Mouse (Mus musculus): ENCODE data around the gene Fam57b.

Fam57b gene

GRCm38 (mm10) chr7:126825952-126826351, 28.5 kb downstream of the Fam57b start:
- DNase-seq (ENCODE audit: low read depth, low spot score): no peak

GRCm38 (mm10) chr7:126831539-126831938, 34.1 kb downstream of the Fam57b start, which contains the start of gene 4930451I11Rik:
4930451I11Rik (minus strand) TSS chr7:126831639.
- no peak for DNase-seq (ENCODE audit: low read depth, low spot score)

DNA sequence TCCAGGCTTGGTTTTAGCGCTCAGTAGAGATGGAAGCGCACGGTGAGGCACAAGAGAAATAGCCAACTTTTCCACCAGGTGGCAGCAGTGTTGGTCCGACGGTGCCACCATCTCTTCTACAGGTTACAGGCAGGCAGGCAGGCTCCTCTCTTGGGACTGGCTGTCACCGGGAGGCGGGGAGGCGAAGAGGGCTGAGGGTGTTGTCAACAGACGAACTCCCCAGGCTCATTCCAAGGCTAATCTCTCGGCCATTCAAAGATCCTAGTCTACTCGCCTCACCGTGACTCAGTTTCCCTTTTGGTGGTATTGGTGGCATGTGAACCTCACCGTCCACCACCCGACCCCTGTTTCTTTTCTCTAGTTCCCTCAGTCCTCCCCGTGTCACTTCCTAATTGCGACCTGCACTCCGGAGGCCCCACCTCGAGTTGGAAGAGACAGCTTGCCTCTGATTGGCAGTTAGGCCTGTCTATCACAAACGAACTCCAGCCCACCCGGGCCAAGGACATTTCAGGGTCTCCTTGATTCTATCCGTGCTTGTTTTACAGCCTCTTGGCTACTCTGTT, 34.6 kb downstream of the Fam57b start:
- DNase-seq (ENCODE audit: low read depth, low spot score): peak; percentile 89

DNA sequence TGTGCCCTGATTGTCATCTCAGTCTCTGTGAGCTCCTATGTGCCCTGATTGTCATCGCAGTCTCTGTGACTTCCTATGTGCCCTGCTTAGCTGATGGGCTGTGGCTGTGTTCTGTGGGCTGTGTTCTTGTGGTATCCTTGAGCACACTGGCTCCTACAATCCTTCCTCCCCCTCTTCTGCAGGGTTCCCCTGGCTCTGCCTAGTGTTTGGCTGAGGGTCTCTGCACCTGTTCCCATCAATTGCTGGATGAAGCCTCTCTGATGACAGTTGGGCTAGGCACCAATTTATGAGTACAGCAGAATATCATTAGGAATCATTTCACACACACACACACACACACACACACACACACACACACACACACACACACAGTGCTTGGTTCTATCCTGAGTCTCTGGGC, 35.8 kb downstream of the Fam57b start:
- DNase-seq (ENCODE audit: low read depth, low spot score): no peak

- DNase-seq (ENCODE audit: low read depth, low spot score): no peak
These were observed 45.8 kb downstream of the Fam57b start for GRCm38 (mm10) chr7:126843276-126843675.

DNA sequence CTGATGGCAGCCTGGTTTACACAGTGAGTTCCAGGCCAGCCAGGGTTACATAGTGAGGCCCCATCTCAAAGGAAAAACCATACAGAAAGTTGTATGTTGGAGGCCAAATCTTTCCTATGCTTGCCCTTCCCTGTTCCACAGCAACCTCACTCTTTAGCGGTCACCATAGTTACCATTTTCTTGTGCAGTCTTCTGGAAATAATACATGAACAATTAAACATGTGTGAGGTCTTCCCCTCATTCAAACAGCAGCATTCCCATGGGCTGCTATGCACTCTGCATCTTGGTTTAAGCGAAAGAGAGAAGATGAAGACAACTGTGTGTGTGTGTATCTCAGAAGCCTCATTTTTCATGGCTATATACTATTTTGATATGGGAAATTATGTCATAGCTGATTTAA, 48.0 kb downstream of the Fam57b start:
- DNase-seq (ENCODE audit: low read depth, low spot score): no peak

GRCm38 (mm10) chr7:126847116-126847420, 49.6 kb downstream of the Fam57b start, which contains the start of gene Doc2a:
Doc2a (plus strand) TSS chr7:126847416.
- no peak for DNase-seq (ENCODE audit: low read depth, low spot score)

DNA sequence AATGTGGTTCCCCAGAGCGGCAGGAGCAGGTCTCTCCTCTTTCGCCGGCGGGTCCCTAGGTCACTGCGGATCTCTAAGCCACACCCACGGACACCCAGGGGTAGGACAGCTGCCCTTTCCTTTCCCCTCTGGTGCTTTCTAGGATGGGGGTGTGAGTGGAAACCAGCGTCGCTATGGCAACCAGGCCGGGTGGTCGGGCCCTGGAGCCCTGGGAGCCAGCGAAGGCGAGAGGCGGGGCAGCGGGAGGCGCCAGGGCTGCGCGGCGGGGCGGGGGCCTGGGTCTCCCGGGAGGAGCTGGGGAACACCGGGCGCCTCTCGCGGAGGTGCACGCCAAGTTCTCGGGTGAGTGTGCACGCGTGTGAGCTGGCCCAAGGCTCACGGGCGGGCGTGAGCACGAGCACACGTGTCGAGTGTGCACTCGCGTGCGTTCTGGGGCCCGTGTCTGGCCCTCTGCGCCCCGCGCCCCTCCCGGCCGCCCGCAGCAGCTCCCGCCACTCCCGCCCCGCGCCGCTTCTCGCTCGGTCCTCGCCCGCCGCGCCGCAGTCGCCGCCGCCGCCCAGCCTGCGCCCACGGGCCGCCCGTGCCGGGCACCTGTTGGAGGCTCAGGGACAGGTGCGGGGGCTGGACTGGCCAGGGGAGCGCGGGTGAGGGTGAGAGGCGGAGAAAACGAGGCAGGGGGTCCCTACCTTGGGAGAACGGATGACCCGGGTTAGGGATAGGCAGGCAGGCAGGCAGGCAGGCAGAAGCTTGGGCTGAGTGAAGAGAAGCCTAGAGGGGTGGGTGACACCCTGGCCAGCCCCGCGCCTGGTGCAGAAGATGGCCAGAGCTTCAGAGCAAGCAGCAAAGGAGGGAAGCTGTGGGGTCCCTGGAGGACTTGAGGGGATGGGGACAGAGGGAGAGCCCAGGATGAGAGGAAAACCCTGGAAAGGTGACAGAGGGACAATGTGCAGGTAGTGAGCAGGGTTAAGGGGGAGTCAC, 50.2 kb downstream of the Fam57b start:
- no peak for DNase-seq (ENCODE audit: low read depth, low spot score)

GRCm38 (mm10) chr7:126848794-126849193, 51.3 kb downstream of the Fam57b start:
- no peak for DNase-seq (ENCODE audit: low read depth, low spot score)

DNA sequence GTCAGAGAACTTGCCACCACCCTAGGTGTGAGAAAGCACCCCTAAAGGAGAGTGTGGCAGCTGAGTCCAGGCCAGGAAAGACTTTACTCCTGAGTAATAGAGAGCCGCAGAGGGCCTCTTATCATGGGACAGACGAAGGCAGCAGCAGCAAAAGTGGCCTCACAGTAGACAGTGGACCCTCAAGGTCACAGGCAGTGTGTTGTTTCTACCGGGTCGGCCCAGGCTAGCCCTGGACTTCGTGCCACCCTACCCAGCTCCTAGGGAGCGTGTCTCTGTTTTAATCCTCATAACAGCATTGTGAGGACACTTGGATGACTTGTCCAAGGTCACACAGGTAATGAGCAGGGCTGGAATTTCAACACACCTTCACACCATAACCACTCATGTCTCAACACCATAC, 52.7 kb downstream of the Fam57b start:
- DNase-seq (ENCODE audit: low read depth, low spot score): no peak

- DNase-seq (ENCODE audit: low read depth, low spot score): no peak
These were observed 53.7 kb downstream of the Fam57b start for GRCm38 (mm10) chr7:126851192-126851591.

DNA sequence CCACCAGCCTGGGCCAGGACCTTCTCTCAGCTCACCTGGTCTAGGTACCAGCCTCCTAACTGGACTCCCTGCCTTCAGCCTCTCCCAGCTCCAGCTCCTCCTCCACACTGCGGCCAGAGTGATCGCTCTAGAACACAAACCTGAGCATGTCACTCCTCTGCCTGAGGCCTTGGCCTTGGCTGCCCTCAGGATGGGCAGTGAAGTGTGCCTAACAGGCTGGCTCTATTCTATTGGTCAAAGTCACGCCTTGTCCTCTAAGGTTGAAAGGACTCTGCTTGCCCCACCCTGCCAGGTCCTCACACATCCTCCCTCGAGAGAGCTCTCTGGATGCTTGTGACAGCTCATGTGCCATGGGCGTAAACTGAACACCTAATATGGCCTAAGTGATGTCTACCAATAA, 56.0 kb downstream of the Fam57b start:
- DNase-seq (ENCODE audit: low read depth, low spot score): no peak

DNA sequence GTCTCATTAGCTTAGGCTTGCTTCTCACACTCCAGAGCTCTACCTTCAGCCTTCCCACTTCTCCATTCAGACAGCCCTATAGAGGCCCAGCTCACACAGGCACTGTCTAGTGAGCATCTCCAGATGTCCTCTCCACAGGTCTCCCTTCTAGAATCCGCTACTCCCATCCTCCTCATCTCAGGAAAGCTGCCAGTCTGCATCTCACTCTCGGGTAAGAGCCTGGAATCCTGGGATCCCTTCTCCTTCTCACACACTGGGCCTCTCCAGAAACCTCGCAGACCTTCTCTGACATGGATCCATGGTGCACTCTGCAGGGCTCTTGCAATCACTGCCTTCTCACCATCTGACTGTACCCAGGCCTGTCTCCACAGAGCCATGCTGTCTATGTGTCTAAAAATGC, 58.2 kb downstream of the Fam57b start:
- no peak for DNase-seq (ENCODE audit: low read depth, low spot score)

DNA sequence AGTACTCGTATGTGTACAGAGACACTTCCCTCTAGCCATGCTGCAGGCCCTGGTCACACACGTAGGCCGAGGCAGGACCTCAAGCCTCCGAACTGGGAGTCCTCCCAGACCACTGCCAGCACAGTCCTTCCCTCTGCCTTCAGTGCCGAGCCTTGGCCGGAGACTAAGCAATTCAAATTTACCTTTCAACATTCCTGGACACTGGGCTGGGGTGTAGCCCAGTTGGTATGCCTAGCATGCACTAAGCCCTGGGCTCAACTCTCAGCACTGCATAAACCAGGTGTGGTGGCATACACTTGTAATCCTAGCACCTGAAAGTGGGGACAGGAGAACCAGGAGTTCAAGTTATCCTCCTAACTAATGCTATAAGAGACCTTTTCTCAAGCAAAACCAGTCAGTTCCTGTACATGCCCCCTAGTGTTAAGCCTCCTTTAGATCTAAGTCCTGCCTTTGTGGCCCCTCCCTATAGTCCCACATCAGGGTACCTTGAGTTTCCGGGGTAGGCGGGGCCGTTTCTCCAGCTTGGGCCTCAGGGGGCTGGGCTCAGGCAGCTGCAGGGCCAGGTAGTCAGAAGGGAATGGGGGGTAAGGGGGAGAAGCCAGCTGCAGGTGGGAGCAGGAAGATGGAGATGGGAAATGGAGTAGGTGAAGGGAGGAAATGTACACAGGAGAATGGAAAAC, 59.4 kb downstream of the Fam57b start:
- DNase-seq (ENCODE audit: low read depth, low spot score): peak; percentile 40

GRCm38 (mm10) chr7:126860987-126861386, 63.5 kb downstream of the Fam57b start:
- no peak for DNase-seq (ENCODE audit: low read depth, low spot score)

DNA sequence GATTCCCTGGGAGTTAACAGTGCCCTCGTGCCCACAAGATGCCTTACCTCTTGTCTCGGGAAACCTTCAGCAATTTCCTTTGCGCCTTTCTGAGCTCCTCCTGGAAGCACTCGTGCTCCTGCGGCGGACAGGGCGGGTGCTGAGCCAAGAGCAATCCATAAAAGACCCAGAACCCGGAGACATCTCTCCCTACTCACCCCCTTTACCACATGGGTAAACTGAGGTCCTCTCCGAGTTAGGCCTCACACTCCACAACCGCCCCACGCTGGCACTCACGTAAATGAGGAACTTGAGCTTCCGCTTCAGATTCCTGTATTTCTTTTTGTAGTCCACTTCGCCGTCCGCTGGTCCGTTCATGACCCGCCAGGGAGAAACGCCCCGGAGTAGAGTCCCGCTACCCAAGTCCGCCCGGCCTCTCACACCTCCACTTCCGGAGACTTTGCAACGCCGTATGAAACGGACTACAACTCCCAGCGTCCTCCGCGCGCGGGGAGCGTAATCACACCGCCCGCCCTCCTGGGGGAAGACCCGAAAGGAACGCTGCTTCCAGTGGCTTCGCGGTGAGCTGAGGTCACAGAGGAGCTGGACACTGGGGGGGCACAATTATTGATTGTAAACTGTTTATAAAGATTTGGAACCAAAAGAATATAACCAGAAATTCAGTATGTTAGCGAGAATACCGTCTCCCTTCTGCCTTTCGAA, 64.1 kb downstream of the Fam57b start, which contains the start of gene Hirip3:
Gene Hirip3 (plus strand): TSS at position 544 of the 702 bp plus-strand sequence.
- peak; percentile 87 for DNase-seq (ENCODE audit: low read depth, low spot score)

GRCm38 (mm10) chr7:126862147-126862784, 64.8 kb downstream of the Fam57b start, which contains the start of gene Ino80e:
Ino80e (minus strand) TSS chr7:126862377.
- peak; percentile 80 for DNase-seq (ENCODE audit: low read depth, low spot score)

- DNase-seq (ENCODE audit: low read depth, low spot score): no peak
These were observed 66.3 kb downstream of the Fam57b start for GRCm38 (mm10) chr7:126863791-126864190.

GRCm38 (mm10) chr7:126867534-126867933, 70.1 kb downstream of the Fam57b start:
- DNase-seq (ENCODE audit: low read depth, low spot score): no peak

DNA sequence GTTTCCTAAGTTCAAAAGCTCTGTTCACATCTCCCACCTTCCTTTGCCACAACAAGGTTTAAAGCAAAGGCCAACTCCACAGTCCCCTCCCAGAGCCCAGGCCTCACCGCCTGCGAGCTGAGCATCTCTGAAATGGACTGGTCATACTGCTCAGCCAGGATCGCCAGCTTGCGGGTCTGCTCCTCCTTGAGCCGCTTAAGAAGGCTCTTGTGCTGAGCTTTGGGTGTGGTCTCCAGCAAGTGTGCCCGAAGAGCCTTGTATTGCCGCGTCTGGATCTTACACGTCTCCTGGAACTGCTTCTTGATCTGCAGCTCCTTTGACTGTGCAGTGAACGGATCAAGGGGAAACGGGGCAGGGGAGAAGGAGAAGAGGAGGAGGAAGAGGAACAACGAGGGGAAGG, 70.5 kb downstream of the Fam57b start:
- DNase-seq (ENCODE audit: low read depth, low spot score): no peak
